Mouse (Mus musculus) brain, adult 2 months (tissue): Measurements from ENCODE around the gene Gm21897.
A peak's percentile ranks its signal among the peaks of the same experiment; 100 is the strongest.
"Not testable (repeated sequence)": the region's sequence is repeated elsewhere in the genome, so short reads cannot be mapped to it uniquely, and the experiment has no call there.

Experiments used
- DNase-seq: peaks from one replicate; pipeline ENCODE4 v3.0.0; 2011; ENCODE audit warnings: low read depth, low spot score

Gm21897 gene

GRCm38 (mm10) chr16:15317158-15317557 lies at the start of gene Gm21897:
Gene Gm21897, plus strand, starts transcription at chr16:15317458.
- not testable (repeated sequence) for DNase-seq

- DNase-seq, result no peak
Observed at GRCm38 (mm10) chr16:15272291-15272690, 45.0 kb upstream of the Gm21897 start.

- no peak for DNase-seq
Observed at GRCm38 (mm10) chr16:15277461-15277860, 39.8 kb upstream of the Gm21897 start.

GRCm38 (mm10) chr16:15293041-15293440 lies 24.2 kb upstream of the Gm21897 start:
- DNase-seq, result no peak

- DNase-seq, result no peak
Observed at GRCm38 (mm10) chr16:15294289-15294688, 23.0 kb upstream of the Gm21897 start.

- DNase-seq, result peak; percentile 15
Observed at GRCm38 (mm10) chr16:15294911-15295659, 22.2 kb upstream of the Gm21897 start.

GRCm38 (mm10) chr16:15334526-15334925 lies 17.3 kb downstream of the Gm21897 start:
- DNase-seq, result no peak

- peak; percentile 71 for DNase-seq
Observed at GRCm38 (mm10) chr16:15339051-15339450, 21.8 kb downstream of the Gm21897 start.

- no peak for DNase-seq
Observed at GRCm38 (mm10) chr16:15346045-15346444, 28.8 kb downstream of the Gm21897 start.

- DNase-seq, result no peak
Observed at GRCm38 (mm10) chr16:15349381-15349780, 32.1 kb downstream of the Gm21897 start.

- peak; percentile 24 for DNase-seq
Observed at GRCm38 (mm10) chr16:15351301-15351700, 34.0 kb downstream of the Gm21897 start.

GRCm38 (mm10) chr16:15352320-15352719 lies 35.1 kb downstream of the Gm21897 start:
- no peak for DNase-seq

- peak; percentile 17 for DNase-seq
Observed at GRCm38 (mm10) chr16:15354901-15355300, 37.6 kb downstream of the Gm21897 start.

GRCm38 (mm10) chr16:15355339-15355738 lies 38.1 kb downstream of the Gm21897 start:
- DNase-seq, result no peak

- DNase-seq, result peak; percentile 70
Observed at GRCm38 (mm10) chr16:15357766-15358165, 40.5 kb downstream of the Gm21897 start.

GRCm38 (mm10) chr16:15359110-15359782 lies 42.0 kb downstream of the Gm21897 start:
- no peak for DNase-seq

- no peak for DNase-seq
Observed at GRCm38 (mm10) chr16:15360825-15361224, 43.6 kb downstream of the Gm21897 start.
